Mouse (Mus musculus) limb, embryonic 11.5 days (tissue): ENCODE measurements around the gene Slc25a20. TPM values are rescaled to one million over a fixed set of nuclear protein-coding genes. Genes with fewer than 3 reads are reported as not detected.
A peak's percentile ranks its signal among the peaks of the same experiment; 100 is the strongest.

Experiments
- ATAC-seq: fragments of 200-750 bp; cut with Nextera tagmentation; 2 replicates; pipeline ENCODE4 v1.8.0; 2017; ENCODE audit warnings: low read depth; ENCODE audit not compliant: insufficient number of reproducible peaks, low FRiP score, low TSS enrichment
- DNase-seq: peaks from one replicate; pipeline ENCODE4 v3.0.0-alpha.2; 2015; ENCODE audit warnings: low spot score
- H3K27ac ChIP-seq: fragments of 300-500 bp; sonication (generic); replicated peaks from 2 replicates; pipeline ENCODE4 v1.5.1; 2014; ENCODE audit warnings: low read depth, mild to moderate bottlenecking, low read length
- H3K27me3 ChIP-seq: fragments of 300-500 bp; sonication (generic); 2 replicates; pipeline ENCODE4 v1.6.1; 2014; ENCODE audit warnings: mild to moderate bottlenecking, low read length, mixed read lengths; ENCODE audit not compliant: control insufficient read depth, insufficient read depth
- H3K36me3 ChIP-seq: fragments of 300-500 bp; sonication (generic); 2 replicates; pipeline ENCODE4 v1.6.1; 2014; ENCODE audit warnings: mild to moderate bottlenecking, low read length, moderate library complexity, mixed read lengths; ENCODE audit not compliant: control insufficient read depth, insufficient read depth
- H3K4me1 ChIP-seq: fragments of 300-500 bp; sonication (generic); 2 replicates; pipeline ENCODE4 v1.6.1; 2014; ENCODE audit warnings: low read length, mixed read lengths; ENCODE audit not compliant: control insufficient read depth, insufficient read depth
- H3K4me2 ChIP-seq: fragments of 300-500 bp; sonication (generic); 2 replicates; pipeline ENCODE4 v1.6.1; 2014; ENCODE audit warnings: low read depth, mild to moderate bottlenecking, moderate library complexity; ENCODE audit not compliant: severe bottlenecking
- H3K4me3 ChIP-seq: fragments of 300-500 bp; sonication (generic); 2 replicates; pipeline ENCODE4 v1.5.1; 2014; ENCODE audit warnings: low read depth, low read length
- H3K9ac ChIP-seq: fragments of 300-500 bp; sonication (generic); 2 replicates; pipeline ENCODE4 v1.6.1; 2014; ENCODE audit warnings: mild to moderate bottlenecking, low read length
- H3K9me3 ChIP-seq: fragments of 300-500 bp; sonication (generic); 2 replicates; pipeline ENCODE4 v1.6.1; 2016; ENCODE audit warnings: low read length; ENCODE audit not compliant: control insufficient read depth
- WGBS: fragments of 180-500 bp; shearing (Covaris S2); extraction: QIAGEN DNeasy Blood & Tissue Kit; methylation state at CpG from one replicate; pipeline ENCODE4 v1.1.7; 2014; 5-methylcytosine and 5-hydroxymethylcytosine counted together
- polyA plus RNA-seq: library from polyadenylated mRNA; unstranded; fragments of >200 nt; fragmentation: Nextera tagmentation; extraction: Ambion mirVana; gene quantifications from 2 replicates; pipeline ENCODE4 v1.2.1, GENCODE M21; 2014

The Slc25a20 gene
- polyA plus RNA-seq, 1 experiment from 2014 or later = 23.2 TPM

DNA sequence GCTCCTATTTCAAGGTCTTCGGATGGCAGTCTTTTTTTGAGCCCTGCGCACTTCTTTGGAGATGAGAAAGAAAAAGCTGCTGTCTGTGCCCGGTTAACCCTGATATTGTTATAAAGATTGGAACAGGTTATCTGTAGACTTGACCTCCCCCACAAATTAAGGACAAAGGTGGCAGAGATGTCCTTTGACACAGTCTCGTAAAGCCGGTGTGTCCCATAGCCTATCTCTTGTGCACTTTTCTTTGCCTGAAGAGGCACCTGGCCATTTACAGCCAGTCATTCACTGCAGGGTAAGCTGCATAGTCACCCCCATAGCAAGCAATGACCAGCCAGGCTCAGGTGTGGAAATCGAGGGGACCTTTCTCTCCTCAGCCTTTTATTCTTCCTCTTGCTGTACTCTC is 772 bp downstream of the Slc25a20 start:
- no peaks in the 10 kb centered on the region for H3K27me3 ChIP-seq
- H3K36me3 ChIP-seq = no peaks in the 10 kb centered on the region
- H3K4me2 ChIP-seq = peak overlapping the region; percentile 65
- H3K4me3 ChIP-seq = peak overlapping the region; percentile 60
- peak overlapping the region; percentile 65; the same call in 1 of the 2 replicates for H3K9ac ChIP-seq
- no peak overlapping the region for H3K27ac ChIP-seq
- no peaks in the 10 kb centered on the region for H3K4me1 ChIP-seq
- 51% methylated on average over 6 of the region's 6 CpGs for WGBS
- no peak for ATAC-seq
- H3K9me3 ChIP-seq = no peaks in the 10 kb centered on the region
- no peak for DNase-seq

GRCm38 (mm10) chr9:108669875-108670274 is 8.0 kb downstream of the Slc25a20 start:
- DNase-seq = peak; percentile 31
- H3K9me3 ChIP-seq = no peaks in the 10 kb centered on the region
- no peak overlapping the region for H3K4me3 ChIP-seq
- H3K9ac ChIP-seq = no peak overlapping the region
- no peak for ATAC-seq
- no peaks in the 10 kb centered on the region for H3K4me1 ChIP-seq
- no peak overlapping the region for H3K4me2 ChIP-seq
- 55% methylated on average over 8 of the region's 8 CpGs for WGBS
- peaks cover 5% of the 10 kb centered on the region; the same call in 1 of the 2 replicates for H3K36me3 ChIP-seq
- no peak overlapping the region for H3K27ac ChIP-seq
- H3K27me3 ChIP-seq = no peaks in the 10 kb centered on the region

GRCm38 (mm10) chr9:108673151-108673550 is 11.3 kb downstream of the Slc25a20 start:
- Histone ChIP-seq H3K9me3 (no peaks in the 10 kb centered on the region), H3K4me2 (no peak overlapping the region), H3K4me3 (no peak overlapping the region), H3K9ac (no peak overlapping the region), H3K27ac (no peak overlapping the region), H3K36me3 (peaks cover 5% of the 10 kb centered on the region; the same call in 1 of the 2 replicates), H3K27me3 (no peaks in the 10 kb centered on the region), H3K4me1 (no peaks in the 10 kb centered on the region)
- WGBS = 50% methylated on average over 2 of the region's 2 CpGs
- no peak for ATAC-seq
- peak; percentile 48 for DNase-seq

GRCm38 (mm10) chr9:108680026-108680425 is 18.1 kb downstream of the Slc25a20 start:
- H3K27me3 ChIP-seq = no peaks in the 10 kb centered on the region
- H3K36me3 ChIP-seq = peaks cover 6% of the 10 kb centered on the region; the same call in 1 of the 2 replicates
- ATAC-seq = no peak
- DNase-seq = no peak
- no peak overlapping the region for H3K9ac ChIP-seq
- 91% methylated on average over 15 of the region's 15 CpGs for WGBS
- H3K4me2 ChIP-seq = no peak overlapping the region
- no peak overlapping the region for H3K4me3 ChIP-seq
- no peaks in the 10 kb centered on the region for H3K4me1 ChIP-seq
- H3K27ac ChIP-seq = no peak overlapping the region
- H3K9me3 ChIP-seq = no peaks in the 10 kb centered on the region

- Histone ChIP-seq H3K9ac (no peak overlapping the region), H3K27ac (no peak overlapping the region), H3K27me3 (no peaks in the 10 kb centered on the region), H3K4me3 (no peak overlapping the region), H3K9me3 (no peaks in the 10 kb centered on the region), H3K4me1 (no peaks in the 10 kb centered on the region), H3K36me3 (peaks cover 6% of the 10 kb centered on the region; the same call in 1 of the 2 replicates), H3K4me2 (no peak overlapping the region)
- ATAC-seq (no peak), DNase-seq (no peak)
- WGBS = 24% methylated on average over 4 of the region's 4 CpGs
Observed at GRCm38 (mm10) chr9:108686475-108686887, 24.6 kb downstream of the Slc25a20 start.

DNA sequence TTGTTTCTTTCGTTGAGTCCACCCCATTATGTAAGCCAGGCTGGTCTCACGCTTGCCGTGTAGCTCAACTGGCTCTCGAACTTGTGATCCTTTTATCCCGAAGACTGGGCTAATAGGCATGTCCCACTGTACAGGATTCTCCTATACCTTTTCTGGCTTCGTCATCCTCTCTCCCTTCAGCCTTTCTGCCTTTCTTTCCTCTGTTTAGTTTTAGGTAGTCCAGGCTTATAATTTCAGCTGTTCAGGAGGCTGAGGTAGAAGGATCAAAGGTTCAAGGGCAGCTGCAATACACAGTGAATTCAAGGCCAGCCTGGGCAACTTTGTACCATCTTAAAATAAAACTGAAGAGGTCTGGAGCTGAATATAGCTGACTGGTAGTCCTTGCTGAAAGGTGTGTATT is 25.3 kb downstream of the Slc25a20 start:
- no peak for DNase-seq
- WGBS = 79% methylated on average over 6 of the region's 6 CpGs
- Histone ChIP-seq H3K27ac (no peak overlapping the region), H3K27me3 (no peaks in the 10 kb centered on the region), H3K36me3 (peaks cover 6% of the 10 kb centered on the region; the same call in 1 of the 2 replicates), H3K4me3 (no peak overlapping the region), H3K4me1 (no peaks in the 10 kb centered on the region; the same call in 1 of the 2 replicates), H3K4me2 (no peak overlapping the region), H3K9ac (no peak overlapping the region), H3K9me3 (no peaks in the 10 kb centered on the region)
- ATAC-seq = no peak

DNA sequence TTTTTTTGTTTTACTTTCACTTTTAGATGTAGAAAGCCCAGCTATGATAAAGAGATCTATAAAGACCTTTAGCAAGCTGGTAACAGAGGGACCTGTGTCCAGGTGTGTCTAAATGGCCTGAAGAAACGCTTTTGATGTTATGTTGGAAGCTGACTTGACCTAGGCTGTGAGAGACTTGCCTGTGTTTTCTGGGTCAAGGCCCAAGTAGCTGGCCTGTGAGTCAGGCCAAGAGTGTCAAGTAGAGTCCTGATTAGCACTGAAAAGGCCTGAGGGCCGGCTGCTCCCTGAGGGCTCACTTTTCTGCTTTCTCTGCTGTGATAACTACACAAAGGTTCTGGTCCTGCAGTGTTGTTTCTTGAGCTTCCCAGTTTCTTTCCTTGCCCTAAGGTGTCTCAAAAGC is 25.8 kb downstream of the Slc25a20 start:
- no peak for DNase-seq
- Histone ChIP-seq H3K27ac (no peak overlapping the region), H3K9ac (no peak overlapping the region), H3K4me2 (no peak overlapping the region), H3K36me3 (0 out of 2 replicates have a peak, but pooled peaks cover 3% of the 10 kb centered on the region), H3K27me3 (no peaks in the 10 kb centered on the region), H3K4me1 (peaks cover 4% of the 10 kb centered on the region; the same call in 1 of the 2 replicates), H3K9me3 (no peaks in the 10 kb centered on the region), H3K4me3 (no peak overlapping the region)
- WGBS = 70% methylated on average over 2 of the region's 2 CpGs
- ATAC-seq = no peak

GRCm38 (mm10) chr9:108688451-108688850 is 26.6 kb downstream of the Slc25a20 start:
- no peak overlapping the region for H3K4me2 ChIP-seq
- peaks cover 8% of the 10 kb centered on the region; the same call in 1 of the 2 replicates for H3K4me1 ChIP-seq
- no peaks in the 10 kb centered on the region for H3K36me3 ChIP-seq
- no peaks in the 10 kb centered on the region for H3K9me3 ChIP-seq
- no peaks in the 10 kb centered on the region for H3K27me3 ChIP-seq
- 90% methylated on average over 9 of the region's 9 CpGs for WGBS
- H3K4me3 ChIP-seq = no peak overlapping the region
- ATAC-seq = no peak
- H3K27ac ChIP-seq = no peak overlapping the region
- H3K9ac ChIP-seq = no peak overlapping the region
- no peak for DNase-seq

GRCm38 (mm10) chr9:108689106-108689505 is 27.2 kb downstream of the Slc25a20 start, which contains the start of gene Prkar2a:
Prkar2a (plus strand) TSS chr9:108689314.
- Histone ChIP-seq H3K9me3 (no peaks in the 10 kb centered on the region), H3K27me3 (no peaks in the 10 kb centered on the region), H3K9ac (no peak within 1 kb of the TSS), H3K4me3 (no peak within 1 kb of the TSS), H3K27ac (no peak within 1 kb of the TSS), H3K4me2 (no peak within 1 kb of the TSS), H3K36me3 (no peaks in the 10 kb centered on the region), H3K4me1 (peaks cover 8% of the 10 kb centered on the region; the same call in 1 of the 2 replicates)
- no peak for DNase-seq
- ATAC-seq = no peak
- 79% methylated on average over 1 of the region's 1 CpGs for WGBS
